Mouse (Mus musculus) common myeloid progenitor, adult 5-6 weeks (primary cell): Measurements from ENCODE around the gene Thy1. TPM values are rescaled to one million over a fixed set of nuclear protein-coding genes. Genes with fewer than 3 reads are reported as not detected.
A peak's percentile ranks its signal among the peaks of the same experiment; 100 is the strongest.

Experiments used
- ATAC-seq: replicated peaks from 2 replicates; pipeline ENCODE4 v1.8.0; 2016; ENCODE audit warnings: low read depth, mild to moderate bottlenecking, moderate TSS enrichment, inconsistent platforms; ENCODE audit not compliant: poor library complexity, severe bottlenecking
- total RNA-seq: library from RNA; stranded (forward); fragments of 200-1000, 187-1606 nt; gene quantifications from 2 replicates; pipeline ENCODE4 v1.2.3, GENCODE M21; 2017

Thy1 gene
- total RNA-seq, 1 experiment from 2014 or later, result 0.78 TPM

DNA sequence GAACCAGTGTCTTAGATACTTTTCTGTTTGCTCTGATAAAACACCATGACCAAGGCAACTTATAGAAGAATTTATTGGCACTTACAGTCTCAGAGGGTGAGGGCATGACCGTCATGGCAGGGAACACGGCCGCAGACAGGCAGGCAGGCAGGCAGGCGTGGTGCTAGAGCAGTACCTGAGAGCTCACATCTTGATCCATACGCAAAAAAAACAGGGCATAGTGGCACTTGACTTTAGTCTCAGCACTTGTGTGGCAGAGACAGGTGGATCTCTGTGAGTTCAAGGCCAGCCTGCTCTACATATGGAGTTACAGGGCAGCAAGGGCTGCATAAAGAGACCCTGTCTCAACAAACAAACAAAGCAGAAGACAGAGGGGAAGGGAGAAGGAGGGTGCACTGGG, 9.9 kb upstream of the Thy1 start:
- no peak for ATAC-seq

DNA sequence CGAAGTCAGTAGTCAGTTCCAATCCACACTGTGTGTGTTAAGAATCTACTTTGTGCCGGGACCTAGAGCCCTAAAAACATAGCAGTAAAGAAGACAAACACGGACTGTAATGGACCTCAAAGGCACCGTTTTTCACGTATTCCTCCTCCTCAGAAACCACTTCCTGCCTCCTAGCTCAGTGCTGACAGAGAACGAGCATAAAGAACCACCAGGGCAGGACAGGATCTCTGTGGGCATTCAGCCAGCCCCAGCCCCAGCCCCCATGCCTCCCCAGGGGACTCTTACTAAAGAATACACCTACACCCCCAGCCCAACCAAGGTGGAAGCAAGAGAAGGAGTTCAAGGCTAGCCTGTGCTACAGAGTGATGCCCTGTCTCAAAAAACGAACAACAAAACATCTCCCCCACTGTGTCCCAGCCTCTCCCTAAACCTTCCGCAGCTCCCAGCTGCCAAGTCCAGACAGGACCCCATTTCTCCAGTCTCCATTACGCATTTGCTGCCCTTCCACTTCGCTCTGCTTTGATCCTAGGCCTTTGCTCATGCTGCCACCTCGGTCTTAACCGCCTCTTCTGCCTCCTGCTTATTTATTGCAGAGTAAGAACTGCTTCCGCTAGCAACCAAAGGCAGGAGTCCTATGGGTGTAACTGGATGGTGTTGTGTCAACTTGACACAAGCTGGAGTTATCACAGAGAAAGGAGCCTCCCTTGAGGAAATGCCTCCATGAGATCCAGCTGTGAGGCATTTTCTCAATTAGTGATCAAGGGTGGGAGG, 9.0 kb upstream of the Thy1 start:
- 0 out of 2 replicates have a peak, but pooled peaks have one; percentile 16 for ATAC-seq

DNA sequence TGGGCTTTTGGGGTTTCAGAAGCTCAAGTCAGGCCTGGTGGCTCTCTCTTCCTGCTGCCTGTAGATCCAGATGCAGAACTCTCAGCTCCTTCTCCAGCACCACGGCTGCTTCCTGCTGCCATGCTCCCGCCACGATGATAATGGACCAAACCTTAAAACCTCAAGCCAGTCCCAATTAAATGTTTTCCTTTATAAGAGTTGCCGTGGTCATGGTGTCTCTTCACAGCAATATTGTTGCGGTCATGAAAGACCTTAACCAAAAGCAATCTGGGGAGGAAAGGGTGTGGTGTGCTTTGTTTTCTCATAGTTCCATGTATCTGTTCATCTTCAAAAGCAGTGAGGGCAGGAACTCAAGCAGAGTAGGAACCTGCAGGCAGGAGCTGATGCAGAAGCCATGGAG, 6.1 kb upstream of the Thy1 start:
- ATAC-seq, result no peak

DNA sequence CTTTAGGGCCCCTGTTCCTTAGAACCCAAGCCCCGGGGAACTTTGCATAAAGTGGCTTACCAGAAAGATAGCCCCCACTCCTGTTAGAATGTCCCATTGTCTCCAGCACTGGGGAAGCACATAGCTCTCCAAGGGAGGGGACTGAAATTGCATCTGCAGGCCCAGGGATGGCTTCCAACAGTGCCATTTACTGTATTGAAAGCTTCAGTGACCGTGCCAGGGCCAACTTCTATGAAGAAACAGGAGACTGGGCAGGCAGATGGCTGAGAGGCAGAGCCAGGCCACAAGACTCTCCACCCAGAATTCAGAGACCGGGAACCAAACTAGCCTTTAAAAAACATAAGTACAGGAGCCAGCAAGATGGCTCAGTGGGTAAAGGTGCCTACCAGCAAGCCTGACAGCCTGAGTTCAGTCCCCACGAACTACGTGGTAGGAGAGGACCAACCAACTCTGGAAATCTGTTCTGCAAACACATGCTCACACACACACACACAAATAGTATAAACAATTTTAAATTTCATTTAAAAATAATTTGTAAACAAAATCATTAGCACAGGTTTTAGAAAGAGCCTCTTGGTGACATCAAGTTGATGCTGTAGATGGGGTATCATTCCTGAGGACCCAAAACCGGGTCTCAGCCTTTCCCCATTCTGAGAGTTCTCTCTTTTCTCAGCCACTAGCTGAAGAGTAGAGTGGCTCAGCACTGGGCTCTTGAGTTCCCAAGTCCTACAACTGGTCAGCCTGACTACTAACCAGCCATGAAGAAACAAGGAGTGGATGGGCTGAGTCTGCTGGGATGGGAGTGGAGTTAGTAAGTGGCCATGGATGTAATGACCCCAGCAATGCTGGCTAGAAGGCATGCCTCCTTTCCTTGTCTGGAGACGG, 1.4 kb upstream of the Thy1 start:
- no peak for ATAC-seq

DNA sequence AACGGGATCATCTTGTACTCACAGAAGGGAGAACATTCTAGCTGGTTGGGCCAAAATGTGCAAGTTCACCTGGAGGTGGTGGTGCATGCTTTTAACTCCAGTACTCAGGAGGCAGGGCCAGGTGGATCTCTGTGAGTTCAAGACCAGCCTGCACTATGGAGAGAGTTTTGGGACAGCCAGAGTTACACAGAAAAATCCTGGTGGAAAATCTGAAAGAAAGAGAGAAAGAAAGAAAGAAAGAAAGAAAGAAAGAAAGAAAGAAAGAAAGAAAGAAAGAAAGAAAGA, 846 bp upstream of the Thy1 start:
- ATAC-seq, result no peak

DNA sequence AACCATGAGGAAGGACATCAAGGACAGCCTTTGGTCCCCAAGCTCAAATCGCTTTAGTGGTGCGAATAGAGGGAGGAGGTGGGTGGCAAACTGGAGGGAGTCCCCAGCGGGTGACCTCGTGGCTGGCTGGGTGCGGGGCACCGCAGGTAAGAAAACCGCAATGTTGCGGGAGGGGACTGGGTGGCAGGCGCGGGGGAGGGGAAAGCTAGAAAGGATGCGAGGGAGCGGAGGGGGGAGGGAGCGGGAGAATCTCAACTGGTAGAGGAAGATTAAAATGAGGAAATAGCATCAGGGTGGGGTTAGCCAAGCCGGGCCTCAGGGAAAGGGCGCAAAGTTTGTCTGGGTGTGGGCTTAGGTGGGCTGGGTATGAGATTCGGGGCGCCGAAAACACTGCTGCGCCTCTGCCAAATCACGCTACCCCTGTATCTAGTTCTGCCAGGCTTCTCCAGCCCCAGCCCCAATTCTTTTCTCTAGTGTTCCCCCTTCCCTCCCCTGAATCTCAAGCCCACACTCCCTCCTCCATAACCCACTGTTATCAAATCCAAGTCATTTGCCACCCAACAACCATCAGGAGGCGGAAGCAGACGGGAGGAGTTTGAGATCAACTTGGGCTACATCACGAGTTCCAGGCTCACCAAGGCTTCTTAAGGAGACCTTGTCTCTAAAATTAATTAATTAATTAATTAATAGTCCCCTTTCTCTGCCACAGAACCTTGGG, 683 bp downstream of the Thy1 start:
- peak; percentile 51 for ATAC-seq

DNA sequence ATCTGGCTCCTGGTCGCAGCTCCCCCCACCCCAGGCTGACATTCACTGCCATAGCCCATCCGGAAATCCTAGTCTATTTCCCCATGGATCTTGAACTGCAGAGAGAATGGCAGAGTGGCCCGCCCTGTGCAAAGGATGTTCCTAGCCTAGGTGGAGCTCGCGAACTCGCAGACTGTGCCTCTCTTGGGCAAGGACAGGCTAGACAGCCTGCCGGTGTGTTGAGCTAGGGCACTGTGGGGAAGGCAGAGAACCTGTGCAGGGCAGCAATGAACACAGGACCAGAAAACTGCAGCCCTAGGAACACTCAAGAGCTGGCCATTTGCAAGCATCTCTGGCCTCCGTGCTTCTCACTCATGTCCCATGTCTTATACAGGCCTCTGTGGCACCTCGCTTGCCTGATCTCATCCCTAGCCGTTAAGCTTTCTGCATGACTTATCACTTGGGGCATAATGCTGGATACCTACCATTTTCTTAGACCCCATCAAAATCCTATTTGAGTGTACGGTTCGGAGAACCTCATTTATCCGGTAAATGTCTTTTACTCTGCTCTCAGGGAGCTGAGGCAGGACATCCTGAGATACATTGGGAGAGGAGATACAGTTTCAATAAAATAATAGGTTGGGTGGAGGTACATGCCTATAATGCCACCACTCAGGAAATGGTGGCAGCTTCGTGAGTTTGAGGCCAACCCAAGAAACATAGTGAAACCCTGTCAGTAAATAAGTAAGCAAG, 1.4 kb downstream of the Thy1 start:
- no peak for ATAC-seq

DNA sequence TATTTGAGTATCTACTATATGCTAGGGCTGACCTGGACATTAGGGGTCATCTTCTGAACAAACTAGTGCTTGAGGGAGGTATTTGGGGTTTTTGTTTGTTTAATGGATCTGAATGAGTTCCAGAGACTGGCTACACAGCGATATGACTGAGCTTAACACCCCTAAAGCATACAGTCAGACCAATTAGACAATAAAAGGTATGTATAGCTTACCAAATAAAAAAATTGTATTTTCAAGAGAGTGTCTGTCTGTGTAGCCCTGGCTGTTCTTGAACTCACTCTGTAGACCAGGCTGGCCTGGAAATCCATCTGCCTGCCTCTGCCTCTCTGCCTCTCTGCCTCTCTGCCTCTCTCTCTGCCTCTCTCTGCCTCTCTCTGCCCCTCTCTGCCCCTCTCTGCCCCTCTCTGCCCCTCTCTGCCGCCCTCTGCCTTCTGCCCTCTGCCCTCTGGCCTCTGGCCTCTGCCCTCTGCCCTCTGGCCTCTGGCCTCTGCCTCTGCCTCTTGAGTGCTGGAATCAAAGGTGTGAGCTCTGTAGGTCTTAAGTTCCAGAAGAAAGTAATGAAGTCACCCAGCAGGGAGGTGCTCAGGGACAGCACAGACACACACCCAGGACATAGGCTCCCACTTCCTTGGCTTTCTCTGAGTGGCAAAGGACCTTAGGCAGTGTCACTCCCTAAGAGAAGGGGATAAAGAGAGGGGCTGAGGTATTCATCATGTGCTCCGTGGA, 2.1 kb downstream of the Thy1 start:
- no peak for ATAC-seq

DNA sequence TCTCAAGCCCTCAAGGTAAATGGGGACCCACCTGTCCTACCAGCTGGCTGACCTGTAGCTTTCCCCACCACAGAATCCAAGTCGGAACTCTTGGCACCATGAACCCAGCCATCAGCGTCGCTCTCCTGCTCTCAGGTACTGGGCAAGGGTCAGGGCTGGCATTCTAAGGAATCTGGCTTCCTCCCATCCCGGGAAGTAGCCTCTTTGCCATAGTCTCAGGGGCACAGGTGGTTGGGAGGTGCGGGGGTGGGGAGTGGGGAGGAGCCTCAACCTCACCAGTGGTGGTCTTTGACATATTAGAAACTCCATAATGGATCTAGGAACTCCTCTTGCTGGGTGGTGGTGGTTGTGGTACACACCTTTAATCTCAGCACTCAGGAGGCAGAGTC, 2.7 kb downstream of the Thy1 start:
- ATAC-seq, result no peak

DNA sequence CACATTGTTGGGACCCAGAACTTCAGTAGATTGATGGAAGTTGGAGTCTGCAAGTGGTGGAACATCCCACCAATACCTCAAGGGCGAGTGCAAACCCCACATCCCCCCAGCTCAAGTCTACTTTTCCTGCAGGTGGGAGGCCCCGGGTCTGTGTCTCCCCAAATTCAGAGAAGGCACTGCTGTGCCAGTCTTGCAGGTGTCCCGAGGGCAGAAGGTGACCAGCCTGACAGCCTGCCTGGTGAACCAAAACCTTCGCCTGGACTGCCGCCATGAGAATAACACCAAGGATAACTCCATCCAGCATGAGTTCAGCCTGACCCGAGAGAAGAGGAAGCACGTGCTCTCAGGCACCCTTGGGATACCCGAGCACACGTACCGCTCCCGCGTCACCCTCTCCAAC, 3.2 kb downstream of the Thy1 start:
- ATAC-seq, result no peak

DNA sequence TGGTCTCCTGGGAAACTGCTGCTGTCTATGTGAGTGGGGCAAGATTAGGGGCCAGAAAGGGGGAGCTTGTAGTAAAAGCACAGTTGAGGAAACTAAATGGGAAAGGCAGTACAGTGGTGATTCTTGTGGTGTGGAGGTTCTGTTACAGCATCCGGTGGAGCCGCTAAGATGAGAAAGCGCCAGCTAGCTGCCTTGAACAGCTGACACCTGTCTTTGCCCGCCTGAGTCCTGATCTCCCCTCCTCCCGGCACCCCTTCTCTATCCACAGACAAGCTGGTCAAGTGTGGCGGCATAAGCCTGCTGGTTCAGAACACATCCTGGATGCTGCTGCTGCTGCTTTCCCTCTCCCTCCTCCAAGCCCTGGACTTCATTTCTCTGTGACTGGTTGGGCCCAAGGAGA, 3.9 kb downstream of the Thy1 start:
- ATAC-seq, result peak; percentile 12; the same call in 1 of the 2 replicates

DNA sequence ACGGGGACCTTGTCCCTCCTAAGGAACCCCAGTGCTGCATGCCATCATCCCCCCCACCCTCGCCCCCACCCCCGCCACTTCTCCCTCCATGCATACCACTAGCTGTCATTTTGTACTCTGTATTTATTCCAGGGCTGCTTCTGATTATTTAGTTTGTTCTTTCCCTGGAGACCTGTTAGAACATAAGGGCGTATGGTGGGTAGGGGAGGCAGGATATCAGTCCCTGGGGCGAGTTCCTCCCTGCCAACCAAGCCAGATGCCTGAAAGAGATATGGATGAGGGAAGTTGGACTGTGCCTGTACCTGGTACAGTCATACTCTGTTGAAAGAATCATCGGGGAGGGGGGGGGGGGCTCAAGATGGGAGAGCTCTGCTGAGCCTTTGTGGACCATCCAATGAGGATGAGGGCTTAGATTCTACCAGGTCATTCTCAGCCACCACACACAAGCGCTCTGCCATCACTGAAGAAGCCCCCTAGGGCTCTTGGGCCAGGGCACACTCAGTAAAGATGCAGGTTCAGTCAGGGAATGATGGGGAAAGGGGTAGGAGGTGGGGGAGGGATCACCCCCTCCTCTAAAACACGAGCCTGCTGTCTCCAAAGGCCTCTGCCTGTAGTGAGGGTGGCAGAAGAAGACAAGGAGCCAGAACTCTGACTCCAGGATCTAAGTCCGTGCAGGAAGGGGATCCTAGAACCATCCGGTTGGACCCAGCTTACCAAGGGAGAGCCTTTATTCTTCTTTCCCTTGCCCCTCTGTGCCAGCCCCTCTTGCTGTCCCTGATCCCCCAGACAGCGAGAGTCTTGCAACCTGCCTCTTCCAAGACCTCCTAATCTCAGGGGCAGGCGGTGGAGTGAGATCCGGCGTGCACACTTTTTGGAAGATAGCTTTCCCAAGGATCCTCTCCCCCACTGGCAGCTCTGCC, 4.6 kb downstream of the Thy1 start:
- no peak; the same call in 1 of the 2 replicates for ATAC-seq

DNA sequence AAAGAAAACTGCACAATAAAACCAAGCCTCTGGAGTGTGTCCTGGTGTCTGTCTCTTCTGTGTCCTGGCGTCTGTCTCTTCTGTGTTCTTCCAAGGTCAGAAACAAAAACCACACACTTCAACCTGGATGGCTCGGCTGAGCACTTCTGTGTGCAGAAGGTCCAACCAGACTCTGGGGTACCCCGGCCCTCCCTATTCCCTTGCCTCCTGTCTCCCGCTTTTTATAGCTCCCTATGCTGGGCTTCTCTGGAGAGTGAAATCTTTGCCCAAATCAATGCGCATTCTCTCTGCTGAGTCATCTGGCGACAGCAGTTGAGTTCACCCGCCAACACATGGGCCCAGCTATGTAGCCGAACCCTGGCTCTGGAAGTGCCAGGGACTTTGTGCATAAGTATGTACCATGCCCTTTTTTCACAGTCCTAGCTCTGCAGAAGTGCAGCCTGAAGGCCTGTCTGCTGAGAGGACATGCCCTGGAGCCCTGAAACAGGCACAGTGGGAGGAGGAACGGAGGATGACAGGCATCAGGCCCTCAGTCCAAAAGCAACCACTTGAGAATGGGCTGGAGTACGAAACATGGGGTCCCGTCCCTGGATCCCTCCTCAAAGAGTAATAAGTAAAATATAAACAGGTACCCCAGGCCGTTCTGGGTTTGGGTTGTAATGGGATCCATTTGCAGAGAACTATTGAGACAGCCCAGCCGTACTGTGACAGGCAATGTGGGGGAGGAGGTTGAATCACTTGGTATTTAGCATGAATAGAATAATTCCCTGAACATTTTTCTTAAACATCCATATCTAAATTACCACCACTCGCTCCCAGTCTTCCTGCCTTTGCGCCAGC, 5.6 kb downstream of the Thy1 start:
- no peak for ATAC-seq

DNA sequence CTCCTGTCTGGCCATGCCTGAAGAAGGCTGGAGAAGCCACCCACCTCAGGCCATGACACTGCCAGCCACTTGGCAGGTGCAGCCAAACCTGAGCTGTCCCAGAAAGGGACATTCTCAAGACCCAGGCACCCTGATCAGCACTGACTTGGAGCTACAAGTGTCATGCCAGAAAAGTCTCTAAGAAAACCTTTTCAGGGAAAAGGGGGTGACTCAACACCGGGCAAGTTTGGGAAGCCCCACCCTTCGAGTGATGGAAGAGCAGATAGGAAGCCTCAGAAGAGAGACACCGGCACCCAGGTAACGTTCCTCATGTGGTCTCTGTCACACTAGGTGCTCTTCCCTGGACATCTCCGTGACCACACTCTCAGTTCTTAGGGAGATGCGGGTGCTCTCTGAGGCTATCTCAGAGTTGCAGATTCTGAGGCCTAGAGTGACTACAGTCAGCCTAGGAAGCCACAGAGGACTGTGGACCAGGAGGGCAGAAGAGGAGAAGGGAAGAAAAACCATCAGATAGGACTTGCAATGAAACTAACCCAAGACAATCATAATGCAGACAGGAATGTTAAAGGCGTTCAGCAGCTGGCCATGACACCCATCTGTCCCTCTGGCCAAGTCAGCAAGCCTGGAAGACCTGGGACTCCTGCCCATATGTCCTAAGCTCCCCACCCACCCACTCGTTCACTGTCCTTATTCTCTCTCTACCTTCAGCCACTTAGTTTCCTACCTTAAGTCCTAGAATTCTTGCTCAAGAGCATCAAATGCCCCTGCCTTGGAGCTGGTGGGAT, 6.4 kb downstream of the Thy1 start:
- ATAC-seq, result no peak

DNA sequence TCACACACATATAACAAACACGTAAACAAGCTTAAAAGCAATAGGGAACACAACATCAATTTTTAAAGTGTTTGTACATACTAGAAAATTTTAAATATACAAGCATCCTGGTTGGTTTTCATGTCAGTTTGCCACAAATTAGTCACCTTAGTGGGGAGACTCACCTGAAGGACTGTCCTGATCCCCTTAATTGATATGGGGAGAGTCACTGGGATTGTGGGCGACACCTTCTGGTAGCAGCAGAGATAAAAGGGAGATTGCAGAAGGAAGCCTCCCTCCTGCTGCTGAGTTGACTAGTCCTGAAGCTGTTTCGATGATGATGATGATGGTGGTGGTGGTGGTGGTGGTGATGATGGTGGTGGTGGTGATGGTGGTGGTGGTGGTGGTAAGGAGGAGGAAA, 9.7 kb downstream of the Thy1 start:
- ATAC-seq, result no peak

DNA sequence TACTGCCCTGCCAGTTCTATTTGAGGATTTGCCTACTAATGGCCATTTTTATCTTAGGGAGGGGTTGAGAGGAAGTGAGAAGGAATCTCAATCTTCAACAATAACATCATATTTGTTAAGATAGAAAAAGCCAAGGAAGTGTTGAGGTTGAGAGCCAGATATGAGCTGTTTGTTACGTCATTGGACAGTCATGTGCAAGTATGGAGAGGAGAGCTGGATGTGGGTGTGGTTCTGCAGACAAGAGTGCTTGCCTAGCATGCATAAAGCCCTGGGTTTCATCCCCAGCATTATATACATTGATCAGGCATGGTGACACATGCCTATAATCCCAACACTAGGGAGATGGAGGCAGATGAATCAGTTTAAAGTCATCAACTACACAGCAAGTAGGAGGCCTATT, 10.8 kb downstream of the Thy1 start:
- no peak for ATAC-seq

DNA sequence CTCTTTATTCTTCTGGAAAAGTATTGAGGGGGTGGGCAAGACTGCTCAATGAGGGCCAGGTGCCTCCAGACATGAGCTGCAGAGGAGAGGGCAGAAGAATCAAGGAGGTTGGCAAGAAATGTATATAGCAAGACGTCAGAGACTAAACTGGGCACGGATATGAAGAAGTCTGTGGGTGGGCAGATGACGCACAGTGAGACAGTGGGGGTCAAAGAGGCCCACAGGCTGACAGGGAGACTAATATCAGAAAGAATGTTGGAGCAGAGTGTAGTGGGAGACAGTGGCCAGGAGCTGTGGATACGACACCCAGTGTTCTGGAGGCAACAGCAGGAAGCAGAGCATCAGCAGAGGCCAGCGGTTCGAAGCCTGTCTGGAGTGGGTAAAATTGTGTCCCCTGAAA, 15.4 kb downstream of the Thy1 start:
- no peak for ATAC-seq
